Mouse (Mus musculus): Measurements from ENCODE around the gene Coq6.
A peak's percentile ranks its signal among the peaks of the same experiment; 100 is the strongest.

DNA sequence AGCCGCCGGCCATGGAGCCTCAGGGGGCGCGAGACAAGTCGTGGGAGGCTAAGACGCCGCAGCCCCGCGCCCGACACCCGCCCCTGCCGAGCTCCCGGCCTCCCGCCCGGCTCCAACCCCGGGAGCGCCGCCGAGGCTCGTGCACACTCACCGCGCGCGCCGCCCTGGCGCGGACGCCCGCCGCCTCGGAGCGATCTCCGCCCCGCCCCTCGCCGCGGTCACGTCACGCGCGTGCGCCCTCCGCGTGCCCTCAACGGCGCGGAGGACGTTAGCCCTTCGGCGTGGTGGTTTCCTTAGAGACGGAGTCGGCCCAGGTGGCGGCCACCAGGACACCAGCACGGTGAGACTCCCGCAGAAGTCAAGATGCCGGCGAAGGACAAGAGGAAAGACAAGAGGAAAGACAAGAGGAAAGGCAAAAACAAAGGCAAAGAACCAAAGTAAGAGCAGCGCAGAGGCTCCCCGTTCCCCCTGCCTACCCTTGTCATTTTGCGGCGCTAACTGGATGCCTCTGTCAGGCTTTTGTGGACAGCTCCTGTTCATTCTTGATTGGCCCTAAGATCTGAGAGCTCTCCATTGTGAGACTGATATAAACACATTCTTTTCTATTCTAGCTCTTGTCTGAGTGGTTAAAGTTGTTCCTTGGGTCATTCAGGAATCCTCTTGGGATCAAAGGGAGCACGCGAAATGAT, 47.5 kb downstream of the Coq6 start, which contains the start of the genes Entpd5 and Bbof1:
- TF ChIP-seq CTCF (IDR thresholded peaks at IDR 0.05; ENCODE audit: extremely low read depth, insufficient read depth, insufficient read length, insufficient replicate concordance) (no peak), POLR2A (IDR thresholded peaks at IDR 0.05; ENCODE audit: low read depth, low read length) (peak; percentile 25; the same call in 1 of the 2 replicates)

All from spleen, adult 2 months (tissue).